Mouse (Mus musculus) E14TG2a.4 (cell line): ENCODE results near the gene Rint1.

Source experiments
- H3K27me3 ChIP-seq: 2 replicates; pipeline ENCODE4 v1.6.1; 2014; ENCODE audit warnings: low read length, control low read depth; ENCODE audit not compliant: insufficient read depth
- H3K36me3 ChIP-seq: 2 replicates; pipeline ENCODE4 v1.6.1; 2014; ENCODE audit warnings: low read length, control low read depth; ENCODE audit not compliant: insufficient read depth
- H3K4me1 ChIP-seq: replicated peaks from 2 replicates; pipeline ENCODE4 v1.6.1; 2014; ENCODE audit warnings: low read depth, low read length, control low read depth
- H3K4me3 ChIP-seq: replicated peaks from 2 replicates; pipeline ENCODE4 v1.5.1; 2014; ENCODE audit warnings: mild to moderate bottlenecking, low read length
- H3K9me3 ChIP-seq: 2 replicates; pipeline ENCODE4 v1.6.1; 2014; ENCODE audit warnings: low read length, control low read depth
- CTCF ChIP-seq: conservative IDR thresholded peaks from 2 replicates; pipeline ENCODE4 v1.5.1; 2014; ENCODE audit warnings: low read length
- NANOG ChIP-seq: IDR thresholded peaks from 2 replicates; pipeline ENCODE4 v1.6.1; 2014; ENCODE audit warnings: borderline replicate concordance, low read length, mixed read lengths
- POU5F1 ChIP-seq: IDR thresholded peaks from 2 replicates; pipeline ENCODE4 v1.6.1; 2014; ENCODE audit warnings: low read length, borderline replicate concordance

Rint1 gene

GRCm38 (mm10) chr5:23858001-23858400, 70.5 kb downstream of the Rint1 start:
- peaks cover 38% of the 10 kb centered on the region for H3K36me3 ChIP-seq
- H3K4me3 ChIP-seq, result no peak overlapping the region
- H3K4me1 ChIP-seq, result peaks cover 38% of the 10 kb centered on the region
- no peaks in the 10 kb centered on the region for H3K27me3 ChIP-seq
- H3K9me3 ChIP-seq, result no peaks in the 10 kb centered on the region
- TF ChIP-seq CTCF (no peak), NANOG (no peak), POU5F1 (no peak)

GRCm38 (mm10) chr5:23858643-23859042, 71.1 kb downstream of the Rint1 start:
- H3K4me1 ChIP-seq, result peaks cover 36% of the 10 kb centered on the region
- H3K4me3 ChIP-seq, result peak overlapping the region; percentile 35; the same call in 1 of the 2 replicates
- peaks cover 32% of the 10 kb centered on the region for H3K36me3 ChIP-seq
- no peaks in the 10 kb centered on the region for H3K27me3 ChIP-seq
- TF ChIP-seq POU5F1 (no peak), NANOG (no peak), CTCF (no peak)
- no peaks in the 10 kb centered on the region for H3K9me3 ChIP-seq

- Histone ChIP-seq H3K4me3 (peak overlapping the region; percentile 35; the same call in 1 of the 2 replicates), H3K9me3 (no peaks in the 10 kb centered on the region), H3K27me3 (no peaks in the 10 kb centered on the region), H3K4me1 (peaks cover 32% of the 10 kb centered on the region), H3K36me3 (peaks cover 27% of the 10 kb centered on the region)
- TF ChIP-seq POU5F1 (no peak), NANOG (no peak), CTCF (no peak)
These were observed 71.7 kb downstream of the Rint1 start for GRCm38 (mm10) chr5:23859087-23859718.

- no peak overlapping the region for H3K4me3 ChIP-seq
- H3K36me3 ChIP-seq, result peaks cover 20% of the 10 kb centered on the region
- no peak for TF ChIP-seq POU5F1
- no peak for TF ChIP-seq CTCF
- no peak for TF ChIP-seq NANOG
- peaks cover 29% of the 10 kb centered on the region for H3K4me1 ChIP-seq
- no peaks in the 10 kb centered on the region for H3K27me3 ChIP-seq
- H3K9me3 ChIP-seq, result no peaks in the 10 kb centered on the region
These were observed 72.4 kb downstream of the Rint1 start for GRCm38 (mm10) chr5:23859896-23860295.

GRCm38 (mm10) chr5:23861721-23862120, 74.2 kb downstream of the Rint1 start:
- Histone ChIP-seq H3K9me3 (no peaks in the 10 kb centered on the region), H3K27me3 (no peaks in the 10 kb centered on the region), H3K4me3 (no peak overlapping the region), H3K36me3 (peaks cover 2% of the 10 kb centered on the region; the same call in 1 of the 2 replicates), H3K4me1 (peaks cover 16% of the 10 kb centered on the region)
- TF ChIP-seq POU5F1 (no peak), NANOG (no peak), CTCF (no peak)

- no peaks in the 10 kb centered on the region for H3K36me3 ChIP-seq
- H3K27me3 ChIP-seq, result no peaks in the 10 kb centered on the region
- no peaks in the 10 kb centered on the region for H3K9me3 ChIP-seq
- TF ChIP-seq POU5F1 (no peak), NANOG (no peak), CTCF (no peak)
- peaks cover 16% of the 10 kb centered on the region for H3K4me1 ChIP-seq
- no peak overlapping the region for H3K4me3 ChIP-seq
These were observed 74.8 kb downstream of the Rint1 start for GRCm38 (mm10) chr5:23862291-23862690.

- no peaks in the 10 kb centered on the region for H3K9me3 ChIP-seq
- no peak overlapping the region for H3K4me3 ChIP-seq
- no peaks in the 10 kb centered on the region for H3K27me3 ChIP-seq
- no peak for TF ChIP-seq CTCF
- no peak for TF ChIP-seq POU5F1
- TF ChIP-seq NANOG, result no peak
- H3K36me3 ChIP-seq, result no peaks in the 10 kb centered on the region
- peaks cover 16% of the 10 kb centered on the region for H3K4me1 ChIP-seq
These were observed 75.9 kb downstream of the Rint1 start for GRCm38 (mm10) chr5:23863166-23864053.

GRCm38 (mm10) chr5:23864054-23864965, 76.8 kb downstream of the Rint1 start:
- TF ChIP-seq POU5F1 (no peak), NANOG (no peak), CTCF (no peak)
- H3K36me3 ChIP-seq, result no peaks in the 10 kb centered on the region
- no peak overlapping the region for H3K4me3 ChIP-seq
- H3K4me1 ChIP-seq, result peaks cover 8% of the 10 kb centered on the region
- no peaks in the 10 kb centered on the region for H3K9me3 ChIP-seq
- H3K27me3 ChIP-seq, result no peaks in the 10 kb centered on the region
